34 mouse cellular contexts compared by ENCODE assay signal in the genomic region with DNA sequence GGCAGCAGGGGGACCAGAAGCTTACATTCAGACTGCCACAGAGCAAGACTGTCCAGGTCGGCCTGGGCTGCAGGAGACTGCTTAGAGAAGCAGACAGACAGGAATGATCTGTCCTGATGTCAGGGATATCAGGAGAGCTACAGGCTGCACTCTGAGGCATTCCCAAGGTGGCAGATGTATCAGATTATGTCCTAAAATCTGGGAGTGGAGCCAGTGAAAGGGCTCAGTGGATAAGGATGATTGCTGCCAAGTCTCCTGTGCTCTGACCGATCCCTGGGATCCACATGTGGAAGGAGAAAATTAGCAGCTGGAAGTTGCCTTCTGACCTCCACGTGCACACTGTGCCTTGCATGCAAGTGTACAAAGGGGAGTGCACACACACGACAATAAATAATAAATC. TPM values are rescaled to one million over a fixed set of nuclear protein-coding genes. Genes with fewer than 3 reads are reported as not detected.
DNase-seq lines count a peak whose midpoint lies in the region; ATAC-seq and TF ChIP-seq lines count a peak whose summit lies in the region.
"Had no signal": no experiment of that assay in that cellular context is flagged by ENCODE, and none has a peak within 500 bp of the region (broad histone marks: within the 10 kb centered on the region; RNA-seq: fewer than 3 reads in every experiment).

No protein-coding gene starts in this region.

- no peak for TF ChIP-seq CTCF in gastrocnemius, adult 2 months (IDR thresholded peaks at IDR 0.05)

- intact Hi-C loops in gastrocnemius, adult 2 months (cut with DNase I) = no loop called here
- intact Hi-C loops in gastrocnemius, postnatal 36 days (cut with DNase I) = no loop called here

- no peaks in the 10 kb centered on the region for H3K27me3 ChIP-seq in liver, embryonic 11.5 days (replicated peaks; ENCODE audit: control insufficient read depth, insufficient read depth, low read length)
- H3K27me3 ChIP-seq: Patski had no signal

- H3K4me3 ChIP-seq in gastrocnemius, adult 2 months = no peak overlapping the region
- H3K4me3 ChIP-seq in liver, embryonic 11.5 days (ENCODE audit: low read depth, low read length) = no peak overlapping the region
- H3K4me3 ChIP-seq: heart, embryonic 12.5 days; neural tube, embryonic 15.5 days had no signal

- H3K27ac ChIP-seq in gastrocnemius, adult 2 months = peak overlapping the region; percentile 81
- H3K27ac ChIP-seq in liver, embryonic 11.5 days (ENCODE audit: low read depth, low read length) = no peak overlapping the region
- H3K27ac ChIP-seq: macrophage; neural tube, embryonic 15.5 days; stomach, postnatal 0 days had no signal

- peaks cover 35% of the 10 kb centered on the region for H3K4me1 ChIP-seq in liver, embryonic 11.5 days (replicated peaks; ENCODE audit: control insufficient read depth, insufficient read depth, low read length)

- H3K9me3 ChIP-seq in liver, embryonic 11.5 days (ENCODE audit: control insufficient read depth, low read length) = no peaks in the 10 kb centered on the region
- H3K9me3 ChIP-seq: heart, embryonic 12.5 days; liver, embryonic 12.5 days; neural tube, embryonic 15.5 days had no signal

- no peaks in the 10 kb centered on the region for H3K36me3 ChIP-seq in liver, embryonic 11.5 days (ENCODE audit: control insufficient read depth, insufficient read depth, low read length)
- H3K36me3 ChIP-seq: heart, embryonic 12.5 days; liver, embryonic 12.5 days; neural tube, embryonic 15.5 days had no signal

- peak; percentile 41 for DNase-seq in gastrocnemius, adult 2 months
- DNase-seq in gastrocnemius, postnatal 36 days = no peak
- no peak for DNase-seq in liver, embryonic 11.5 days (ENCODE audit: low spot score)
- DNase-seq in liver (no peak), MN1 (ENCODE audit: low spot score) (peak; percentile 63)
- peak; percentile 51 for DNase-seq in skeletal muscle tissue, adult 2 months (ENCODE audit: low read depth, low spot score)
- no peak for DNase-seq in layer of hippocampus, adult 9-10 months (ENCODE audit: low spot score)
- DNase-seq: adrenal gland, postnatal 14 days; cerebellum, adult 11-12 months; cerebellum, adult 9-11 months; embryo, embryonic 11 days; gastrocnemius, postnatal 25 days; heart, adult 18-20 months; heart, postnatal 10 days; kidney, adult 18-20 months; kidney, postnatal 4 days; layer of hippocampus, postnatal 36 days; left cerebral cortex, postnatal 4 days; liver, postnatal 0 days; midbrain, embryonic 14.5 days; retina, postnatal 1 day; right cerebral cortex, postnatal 14 days; spleen, adult 18-20 months; thymus, adult 18-20 months; thymus, postnatal 25 days had no signal

- ATAC-seq in liver, embryonic 11.5 days (replicated peaks; ENCODE audit: low FRiP score) = no peak
- ATAC-seq: forebrain, embryonic 14.5 days; hindbrain, embryonic 16.5 days; liver, embryonic 12.5 days; liver, postnatal 0 days; lung, postnatal 0 days; Patski had no signal

- WGBS in liver, embryonic 11.5 days = 76% methylated on average over 4 of the region's 4 CpGs

- H3K9ac ChIP-seq in liver, embryonic 11.5 days (ENCODE audit: low read depth, low read length) = 0 out of 2 replicates have a peak overlapping the region, but pooled peaks have one; percentile 6
- H3K9ac ChIP-seq: liver, embryonic 12.5 days; liver, postnatal 0 days; neural tube, embryonic 15.5 days had no signal

- H3K4me2 ChIP-seq in liver, embryonic 11.5 days = no peak overlapping the region
- H3K4me2 ChIP-seq: neural tube, embryonic 15.5 days had no signal

RNA-seq across cellular contexts. Expression of a gene that starts 14.9 kb away (rescaled TPM):
- total RNA-seq in gastrocnemius, adult 2 months (2021) = 10 to 100 TPM; 39.0 to 66.8 TPM
- 10 to 100 TPM; 42.2 to 53.9 TPM for total RNA-seq in gastrocnemius, postnatal 36 days (2021)
- polyA plus RNA-seq in liver, embryonic 11.5 days (2014; fragmentation: Nextera tagmentation; extraction: Ambion mirVana) = 5.3 and 5.4 TPM in 2 replicates

RNA-seq across cellular contexts. Expression of a gene that starts 30.6 kb away (rescaled TPM):
- total RNA-seq in gastrocnemius, adult 2 months (2021) = 100 to 1,000 TPM; 116 to 139 TPM
- total RNA-seq in gastrocnemius, postnatal 36 days (2021) = 100 to 1,000 TPM; 123 to 126 TPM
- polyA plus RNA-seq in liver, embryonic 11.5 days (2014; fragmentation: Nextera tagmentation; extraction: Ambion mirVana) = 334 and 347 TPM in 2 replicates

RNA-seq across cellular contexts. Expression of a gene that starts 49.4 kb away (rescaled TPM):
- total RNA-seq in gastrocnemius, adult 2 months (2021) = 1 to 10 TPM; 4.4 to 5.9 TPM
- 1 to 10 TPM; 4.2 to 4.4 TPM for total RNA-seq in gastrocnemius, postnatal 36 days (2021)
- polyA plus RNA-seq in liver, embryonic 11.5 days (2014; fragmentation: Nextera tagmentation; extraction: Ambion mirVana) = 11.5 and 13.8 TPM in 2 replicates

RNA-seq across cellular contexts. Expression of a gene that starts 58.8 kb away (rescaled TPM):
- 10 to 100 TPM; 51.3 to 62.3 TPM for total RNA-seq in gastrocnemius, adult 2 months (2021)
- total RNA-seq in gastrocnemius, postnatal 36 days (2021) = 10 to 100 TPM; 56.5 to 58.3 TPM
- 43.8 and 45.1 TPM in 2 replicates for polyA plus RNA-seq in liver, embryonic 11.5 days (2014; fragmentation: Nextera tagmentation; extraction: Ambion mirVana)

Comparison
In these comparisons a context has a peak if more than half of its experiments do, and no peak if none do; other contexts are left out.
1. DNase-seq: peak in gastrocnemius, adult 2 months (single experiment), MN1 (single experiment) and skeletal muscle tissue, adult 2 months (single experiment); none in gastrocnemius, postnatal 36 days (0 of 2), liver, embryonic 11.5 days (single experiment), liver (single experiment) and layer of hippocampus, adult 9-10 months (single experiment).